Mouse (Mus musculus): ENCODE measurements around the gene Esrrg. TPM values are rescaled to one million over a fixed set of nuclear protein-coding genes. Genes with fewer than 3 reads are reported as not detected.

Esrrg gene
- polyA plus RNA-seq, 1 experiment: not detected

GRCm38 (mm10) chr1:188260259-188261107 lies 651.9 kb downstream of the Esrrg start:
- Histone ChIP-seq H3K79me2 (ENCODE audit: control insufficient read depth, insufficient read depth) (no peaks in the 10 kb centered on the region), H3K79me3 (ENCODE audit: low read depth) (no peaks in the 10 kb centered on the region), H3K27me3 (ENCODE audit: control insufficient read depth, insufficient read depth, insufficient read length) (no peaks in the 10 kb centered on the region), H3ac (ENCODE audit: control insufficient read depth, insufficient read length, low read depth) (no peak overlapping the region), H3K4me3 (ENCODE audit: insufficient read depth, poor library complexity, severe bottlenecking) (no peak overlapping the region), H3K36me3 (ENCODE audit: control insufficient read depth, insufficient read depth) (no peaks in the 10 kb centered on the region)
- TF ChIP-seq USF1 (IDR thresholded peaks at IDR 0.05; ENCODE audit: low read depth) (no peak), CTCF (IDR thresholded peaks at IDR 0.05; ENCODE audit: control insufficient read depth, insufficient read depth, insufficient read length) (no peak), MAX (IDR thresholded peaks at IDR 0.05) (no peak), CEBPB (IDR thresholded peaks at IDR 0.05; ENCODE audit: low read depth) (no peak), FOSL1 (IDR thresholded peaks at IDR 0.05; ENCODE audit: insufficient read depth, low read length, poor library complexity, severe bottlenecking) (no peak), MYOD1 (IDR thresholded peaks at IDR 0.05; ENCODE audit: control insufficient read depth, insufficient read length, low read depth) (no peak), MYOG (IDR thresholded peaks at IDR 0.05; ENCODE audit: control insufficient read depth, extremely low read depth, insufficient read length) (no peak)

- Histone ChIP-seq H3K79me2 (ENCODE audit: control insufficient read depth, insufficient read depth) (no peaks in the 10 kb centered on the region), H3K27me3 (ENCODE audit: control insufficient read depth, insufficient read depth, insufficient read length) (no peaks in the 10 kb centered on the region), H3K79me3 (ENCODE audit: low read depth) (no peaks in the 10 kb centered on the region), H3K4me3 (ENCODE audit: insufficient read depth, poor library complexity, severe bottlenecking) (no peak within 1 kb of the TSS), H3K36me3 (ENCODE audit: control insufficient read depth, insufficient read depth) (no peaks in the 10 kb centered on the region), H3ac (ENCODE audit: control insufficient read depth, insufficient read length, low read depth) (no peak within 1 kb of the TSS)
- TF ChIP-seq MYOG (IDR thresholded peaks at IDR 0.05; ENCODE audit: control insufficient read depth, extremely low read depth, insufficient read length) (no peak), USF1 (IDR thresholded peaks at IDR 0.05; ENCODE audit: low read depth) (no peak), FOSL1 (IDR thresholded peaks at IDR 0.05; ENCODE audit: insufficient read depth, low read length, poor library complexity, severe bottlenecking) (no peak), MYOD1 (IDR thresholded peaks at IDR 0.05; ENCODE audit: control insufficient read depth, insufficient read length, low read depth) (no peak), CTCF (IDR thresholded peaks at IDR 0.05; ENCODE audit: control insufficient read depth, insufficient read depth, insufficient read length) (no peak), MAX (IDR thresholded peaks at IDR 0.05) (no peak), CEBPB (IDR thresholded peaks at IDR 0.05; ENCODE audit: low read depth) (no peak)
These were observed 653.5 kb downstream of the Esrrg start, which contains the start of gene Ush2a for GRCm38 (mm10) chr1:188261903-188262682. TSS of gene Ush2a (plus strand) at chr1:188262023.

Measured in C2C12 (cell line).